Mouse (Mus musculus) brain, embryonic 14.5 days (tissue): ENCODE data around the gene Gm49661. TPM values are rescaled to one million over a fixed set of nuclear protein-coding genes. Genes with fewer than 3 reads are reported as not detected.

Experiments
- DNase-seq: peaks from one replicate; pipeline ENCODE4 v3.0.0-alpha.2; 2011; ENCODE audit warnings: low read depth
- CTCF ChIP-seq: fragments of 200-500 bp; IDR thresholded peaks from 2 replicates; pipeline ENCODE4 v1.5.1; 2012; ENCODE audit warnings: inconsistent platforms, mild to moderate bottlenecking, moderate library complexity, borderline replicate concordance; ENCODE audit not compliant: insufficient read depth, insufficient read length; ENCODE audit errors: extremely low read depth
- POLR2A ChIP-seq: fragments of 200-500 bp; IDR thresholded peaks from 2 replicates; pipeline ENCODE4 v1.6.1; 2012; ENCODE audit warnings: mild to moderate bottlenecking, inconsistent platforms, borderline replicate concordance; ENCODE audit not compliant: poor library complexity, insufficient read depth, insufficient read length, severe bottlenecking; ENCODE audit errors: extremely low read depth
- polyA plus RNA-seq: library from polyadenylated mRNA; depleted of rRNA; stranded (reverse); fragments of >200 nt; gene quantifications from 2 replicates; pipeline ENCODE4 v1.2.3, GENCODE M21; 2012

The Gm49661 gene
- polyA plus RNA-seq, 1 experiment: not detected

DNA sequence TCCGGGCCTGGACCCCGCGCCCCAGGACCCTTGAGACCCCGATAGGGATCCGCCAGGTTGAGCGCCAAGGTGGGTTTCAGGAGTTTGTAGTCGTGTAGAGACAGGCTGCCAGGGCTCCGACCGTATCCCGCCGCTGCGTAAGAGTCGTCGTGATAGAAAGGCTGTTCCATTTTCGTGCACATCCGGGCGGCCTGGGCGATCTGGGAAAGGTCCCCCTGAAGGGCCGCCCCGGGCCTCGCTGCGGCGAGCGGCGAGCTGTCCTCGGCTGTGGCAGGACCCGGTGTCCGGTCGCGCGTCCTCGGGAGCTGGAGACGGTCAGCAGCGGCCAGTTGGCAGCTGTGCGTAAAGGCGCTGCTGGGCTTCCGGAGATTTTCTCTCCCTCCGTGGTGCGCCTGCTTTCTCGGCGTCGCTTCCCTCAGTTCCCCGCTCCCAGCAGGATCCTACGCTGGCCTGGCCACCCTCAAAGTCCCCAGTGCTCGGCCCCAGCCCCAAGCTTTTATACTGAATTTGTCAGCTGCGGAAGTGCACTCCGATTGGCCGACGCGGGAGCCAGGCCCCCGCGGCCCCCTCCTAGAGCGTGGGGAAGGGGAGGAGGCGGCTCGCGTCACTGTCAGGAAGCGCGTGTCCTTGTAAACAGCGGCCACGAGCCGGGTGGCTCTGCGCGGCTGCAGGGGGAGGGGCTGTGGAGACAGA lies 9.2 kb upstream of the Gm49661 start, which contains the start of gene Junb:
Junb (minus strand) TSS at position 471 of the 693 bp plus-strand sequence.
- TF ChIP-seq POLR2A: peak; percentile 54; the same call in 1 of the 2 replicates
- no peak for TF ChIP-seq CTCF

DNA sequence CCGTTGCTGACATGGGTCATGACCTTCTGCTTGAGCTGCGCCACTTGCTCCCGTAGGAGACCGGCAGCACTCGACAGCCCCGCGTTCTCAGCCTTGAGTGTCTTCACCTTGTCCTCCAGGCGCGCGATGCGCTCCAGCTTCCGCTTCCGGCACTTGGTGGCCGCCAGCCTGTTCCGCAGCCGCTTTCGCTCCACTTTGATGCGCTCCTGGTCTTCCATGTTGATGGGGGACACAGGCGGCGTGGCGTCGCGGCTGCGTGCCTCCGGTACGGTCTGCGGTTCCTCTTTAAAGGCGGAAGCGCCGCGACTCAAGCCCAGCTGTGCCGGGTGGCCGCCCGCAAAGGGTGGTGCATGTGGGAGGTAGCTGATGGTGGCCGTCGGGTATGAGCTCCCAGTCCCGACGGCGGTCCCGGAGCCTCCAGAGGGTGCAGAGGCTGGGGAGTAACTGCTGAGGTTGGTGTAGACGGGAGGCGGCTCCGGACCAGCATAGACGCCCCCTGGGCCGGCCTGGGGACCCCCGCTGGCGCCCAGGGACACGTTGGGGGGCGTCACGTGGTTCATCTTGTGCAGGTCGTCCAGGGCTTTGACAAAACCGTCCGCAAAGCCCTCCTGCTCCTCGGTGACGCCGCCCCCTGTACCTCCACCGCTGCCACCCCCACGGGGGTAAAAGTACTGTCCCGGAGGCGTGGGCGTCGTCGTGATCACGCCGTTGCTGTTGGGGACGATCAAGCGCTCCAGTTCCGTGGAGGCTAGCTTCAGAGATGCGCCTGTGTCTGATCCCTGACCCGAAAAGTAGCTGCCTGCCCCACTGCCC lies 8.4 kb upstream of the Gm49661 start:
- DNase-seq: peak; percentile 54
- no peak for TF ChIP-seq POLR2A
- TF ChIP-seq CTCF: no peak

More for the DNA sequence above, 9.2 kb upstream of the Gm49661 start, which contains the start of gene Junb:
- peak; percentile 94 for DNase-seq

DNA sequence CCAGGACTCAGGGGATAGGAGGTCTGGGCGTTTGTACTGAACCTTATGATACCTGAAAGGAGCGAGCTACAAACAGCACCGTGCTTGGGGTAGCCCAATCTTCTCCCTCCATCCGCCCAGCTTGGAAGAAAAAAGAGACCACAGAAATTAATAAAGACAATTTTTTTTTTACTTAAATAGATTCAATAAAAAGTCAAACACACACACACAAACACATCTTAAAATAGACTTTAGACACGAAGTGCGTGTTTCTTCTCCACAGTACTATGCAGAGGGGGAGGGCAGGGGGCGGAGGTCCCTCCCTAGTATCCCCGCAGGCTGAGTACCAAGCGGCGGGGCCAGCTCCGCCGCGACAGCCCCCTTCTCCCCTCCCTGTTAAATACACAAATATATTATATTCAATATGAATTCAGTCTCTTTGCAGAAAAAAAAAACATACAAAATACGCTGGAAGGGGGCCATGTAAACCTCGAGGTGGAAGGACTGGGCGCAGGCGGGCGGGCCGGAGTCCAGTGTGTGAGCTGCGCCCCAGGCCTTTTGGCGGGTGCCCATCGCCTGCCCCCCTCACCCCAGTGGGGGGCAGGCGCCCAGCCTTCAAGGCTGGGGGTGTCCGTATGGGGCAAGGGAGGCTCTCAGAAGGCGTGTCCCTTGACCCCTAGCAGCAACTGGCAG lies 7.7 kb upstream of the Gm49661 start:
- DNase-seq: no peak
- TF ChIP-seq POLR2A (no peak), CTCF (no peak)

DNA sequence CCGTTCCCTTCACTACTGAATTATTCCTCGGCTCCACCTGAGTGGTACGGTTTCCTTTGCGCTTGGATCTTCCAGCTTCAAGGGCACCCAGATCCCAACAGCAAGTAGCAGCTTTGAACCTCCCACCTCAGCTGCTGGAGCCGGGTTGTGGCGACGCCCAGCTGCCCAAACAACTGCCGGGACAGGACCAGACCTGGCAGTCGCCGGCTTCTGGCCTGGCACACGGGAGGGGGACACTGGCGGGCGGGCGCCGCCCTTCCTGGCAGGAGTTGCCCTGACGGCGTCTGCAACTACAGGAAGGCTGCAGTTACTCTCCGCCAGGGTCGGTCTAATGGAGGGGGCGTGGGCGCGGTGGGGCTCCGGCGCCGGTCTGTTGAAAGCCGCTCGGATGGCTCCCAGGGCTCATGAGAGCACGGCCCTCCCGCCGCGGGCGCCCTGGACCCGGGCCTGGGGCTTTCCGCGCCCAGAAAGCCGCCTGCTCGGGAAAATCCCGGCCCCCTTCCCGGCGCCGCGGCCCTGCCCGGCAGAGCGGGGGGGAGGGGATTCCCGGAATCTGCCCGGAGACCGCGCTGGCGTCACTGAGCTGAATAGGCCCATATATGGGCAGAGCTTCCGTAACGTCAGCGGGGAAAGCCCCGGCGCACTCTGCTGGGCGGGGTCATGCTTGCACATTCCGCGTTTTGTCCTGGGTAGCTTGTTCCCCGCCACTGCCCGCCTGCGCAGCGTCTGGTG lies 7.0 kb upstream of the Gm49661 start:
- peak; percentile 96 for DNase-seq
- no peak for TF ChIP-seq CTCF
- TF ChIP-seq POLR2A: no peak

DNA sequence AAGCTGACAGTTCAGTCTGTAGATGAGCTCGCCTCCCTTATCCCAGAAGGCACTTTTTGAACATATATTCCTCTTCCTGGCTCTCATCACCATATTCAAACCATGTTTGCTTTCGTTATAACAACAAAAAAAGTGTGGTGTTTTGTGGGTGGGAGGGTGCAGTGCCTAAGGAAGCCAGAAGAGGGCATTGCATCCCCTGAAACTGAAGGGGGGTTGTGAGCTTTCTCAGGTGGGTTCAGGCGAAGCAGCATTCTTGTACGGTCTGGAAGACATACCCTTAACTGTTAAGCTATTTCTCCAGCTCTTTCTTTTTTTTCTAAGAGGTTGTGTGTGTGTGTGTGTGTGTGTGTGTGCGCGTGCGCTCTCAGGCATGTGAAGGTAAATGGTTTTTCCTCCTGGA lies 6.2 kb upstream of the Gm49661 start:
- no peak for TF ChIP-seq POLR2A
- TF ChIP-seq CTCF: peak; percentile 80
- DNase-seq: peak; percentile 68

DNA sequence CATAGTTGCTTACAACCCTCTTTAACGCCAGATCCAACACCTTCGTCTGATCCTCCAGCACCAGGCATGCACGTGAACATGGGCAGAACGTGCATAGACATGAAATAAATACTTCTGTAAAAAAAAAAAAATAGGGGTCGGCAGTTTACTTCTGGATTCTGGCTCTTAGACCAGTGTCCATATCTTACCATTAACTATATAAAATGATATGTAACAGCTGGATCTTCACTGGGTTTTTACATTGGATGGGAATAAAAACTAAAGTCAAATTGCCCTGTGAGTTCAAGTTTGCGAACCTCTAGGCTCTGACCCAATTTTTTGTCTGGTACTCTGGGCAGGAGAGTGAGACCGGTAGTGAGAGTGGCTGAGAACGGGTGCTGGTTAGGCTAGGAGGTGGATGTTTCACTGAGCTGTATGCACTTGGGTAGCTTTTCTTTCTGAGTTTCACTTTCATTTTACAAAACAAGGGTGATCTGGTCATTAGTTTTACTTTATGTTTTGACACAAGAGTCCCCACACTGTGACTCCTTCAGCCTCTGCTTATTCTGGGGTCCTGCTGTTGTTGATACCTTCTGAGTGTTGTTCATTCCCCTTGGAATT lies 5.4 kb upstream of the Gm49661 start:
- TF ChIP-seq POLR2A: no peak
- no peak for TF ChIP-seq CTCF
- no peak for DNase-seq

DNA sequence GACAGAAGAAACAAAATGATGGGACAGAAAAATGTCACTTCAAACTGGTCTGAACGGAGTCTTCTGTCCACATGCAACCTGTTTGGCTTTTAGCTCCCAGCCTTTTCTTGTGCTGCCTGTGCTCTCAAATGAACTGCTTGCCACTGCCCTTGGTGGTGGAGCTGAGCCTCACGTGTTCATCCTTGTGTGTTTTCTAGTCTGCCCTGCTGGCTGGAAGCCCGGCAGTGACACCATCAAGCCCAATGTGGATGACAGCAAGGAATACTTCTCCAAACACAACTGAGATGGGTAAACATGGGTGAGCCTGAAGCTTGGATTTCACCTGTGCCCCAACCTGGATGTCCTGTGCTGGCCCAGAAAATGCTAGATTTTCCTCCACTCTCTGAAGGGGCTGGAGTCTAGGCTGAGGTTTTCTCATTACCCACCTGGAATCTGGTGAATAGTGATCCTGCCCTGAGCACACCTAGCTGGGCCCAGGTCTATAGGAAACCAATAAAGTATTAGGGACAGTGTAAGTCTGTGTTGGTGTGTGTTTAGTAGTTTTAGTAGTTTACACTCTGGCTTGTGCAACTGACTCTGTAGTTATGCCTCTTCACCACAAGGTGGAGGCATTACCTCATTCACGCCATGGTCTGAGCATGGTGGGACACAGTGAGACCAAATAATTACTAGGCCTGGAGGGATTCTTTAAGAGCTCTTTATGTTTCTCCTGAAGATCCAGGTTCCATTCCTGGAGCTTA lies 4.7 kb upstream of the Gm49661 start:
- TF ChIP-seq POLR2A: no peak
- peak; percentile 78; the same call in 1 of the 2 replicates for TF ChIP-seq CTCF
- DNase-seq: peak; percentile 83

DNA sequence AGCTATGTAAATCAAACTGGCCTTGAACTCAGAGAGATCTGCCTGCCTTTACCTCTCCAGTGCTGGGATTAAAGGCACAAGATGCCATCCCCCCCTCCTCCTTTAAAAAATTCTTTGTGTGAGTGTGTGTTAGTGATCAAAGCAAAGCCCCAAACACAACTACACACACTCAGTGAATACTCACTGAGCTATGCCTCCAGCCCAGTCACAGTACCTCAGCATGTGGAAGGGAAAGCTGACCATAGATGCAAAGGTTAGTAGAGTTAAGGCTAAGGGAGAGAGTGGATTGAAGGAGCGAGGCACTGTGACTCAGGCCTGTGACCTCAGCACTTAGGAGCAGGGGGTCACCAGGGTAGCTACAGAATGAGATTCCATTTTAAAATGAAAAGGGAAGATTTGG lies 3.8 kb upstream of the Gm49661 start:
- TF ChIP-seq POLR2A (no peak), CTCF (no peak)
- DNase-seq: no peak

DNA sequence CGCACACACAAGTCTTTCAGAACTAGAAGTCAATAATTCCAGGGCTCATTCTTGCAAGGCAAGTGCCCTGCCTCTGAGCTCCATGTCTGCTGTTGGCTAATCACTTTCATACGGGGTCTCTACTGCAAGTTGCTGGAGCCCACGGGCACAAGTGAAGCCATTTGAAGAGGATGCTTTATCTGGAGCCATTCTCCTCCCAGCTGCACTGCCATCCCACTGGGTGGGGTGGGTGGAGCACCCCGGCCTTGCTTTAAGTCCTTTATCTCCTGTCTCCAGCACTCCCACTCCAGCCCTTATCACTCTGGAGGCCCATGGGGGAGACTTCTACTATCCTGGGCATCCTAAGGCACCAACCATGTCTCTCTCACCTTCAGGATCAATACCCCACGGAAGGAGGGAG lies 1.7 kb upstream of the Gm49661 start:
- TF ChIP-seq CTCF: no peak
- TF ChIP-seq POLR2A: no peak
- no peak for DNase-seq
